Mouse (Mus musculus) stomach, embryonic 14.5 days (tissue): ENCODE data around the gene Wnk2. TPM values are rescaled to one million over a fixed set of nuclear protein-coding genes. Genes with fewer than 3 reads are reported as not detected.

Source experiments
- ATAC-seq: fragments of 200-750 bp; cut with Nextera tagmentation; 2 replicates; pipeline ENCODE4 v1.8.0; 2017; ENCODE audit warnings: low read depth, moderate TSS enrichment; ENCODE audit not compliant: insufficient number of reproducible peaks, insufficient read depth, low FRiP score
- H3K27ac ChIP-seq: fragments of 300-500 bp; sonication (generic); 2 replicates; pipeline ENCODE4 v1.5.1; 2014; ENCODE audit warnings: mild to moderate bottlenecking, low read length, moderate library complexity, mixed read lengths
- H3K27me3 ChIP-seq: fragments of 300-500 bp; sonication (generic); 2 replicates; pipeline ENCODE4 v1.6.1; 2014; ENCODE audit warnings: low read length, control low read depth, mixed read lengths; ENCODE audit not compliant: control insufficient read depth, insufficient read depth
- H3K36me3 ChIP-seq: fragments of 300-500 bp; sonication (generic); 2 replicates; pipeline ENCODE4 v1.6.1; 2014; ENCODE audit warnings: mild to moderate bottlenecking, control low read depth, low read length, moderate library complexity, mixed read lengths; ENCODE audit not compliant: control insufficient read depth, insufficient read depth
- H3K4me1 ChIP-seq: fragments of 300-500 bp; sonication (generic); 2 replicates; pipeline ENCODE4 v1.6.1; 2014; ENCODE audit warnings: low read length, control low read depth, mixed read lengths; ENCODE audit not compliant: control insufficient read depth, insufficient read depth
- H3K4me2 ChIP-seq: fragments of 300-500 bp; sonication (generic); replicated peaks from 2 replicates; pipeline ENCODE4 v1.6.1; 2014; ENCODE audit warnings: low read depth, low read length, control low read depth
- H3K4me3 ChIP-seq: fragments of 300-500 bp; sonication (generic); 2 replicates; pipeline ENCODE4 v1.5.1; 2014; ENCODE audit warnings: low read depth, low read length, control low read depth
- H3K9ac ChIP-seq: fragments of 300-500 bp; sonication (generic); replicated peaks from 2 replicates; pipeline ENCODE4 v1.6.1; 2014; ENCODE audit warnings: low read depth, mild to moderate bottlenecking, control low read depth, low read length, moderate library complexity, mixed read lengths
- H3K9me3 ChIP-seq: fragments of 300-500 bp; sonication (generic); 2 replicates; pipeline ENCODE4 v1.6.1; 2016; ENCODE audit warnings: low read depth, low read length, control low read depth; ENCODE audit not compliant: control insufficient read depth
- WGBS: fragments of 180-500 bp; shearing (Covaris S2); extraction: QIAGEN DNeasy Blood & Tissue Kit; methylation state at CpG from one replicate; pipeline ENCODE4 v1.1.7; 2014; 5-methylcytosine and 5-hydroxymethylcytosine counted together
- polyA plus RNA-seq: library from polyadenylated mRNA; unstranded; fragments of >200 nt; fragmentation: Nextera tagmentation; extraction: Ambion mirVana; gene quantifications from 2 replicates; pipeline ENCODE4 v1.2.1, GENCODE M21; 2014

Wnk2 gene
- polyA plus RNA-seq, 1 experiment from 2014 or later: 4.4 TPM

DNA sequence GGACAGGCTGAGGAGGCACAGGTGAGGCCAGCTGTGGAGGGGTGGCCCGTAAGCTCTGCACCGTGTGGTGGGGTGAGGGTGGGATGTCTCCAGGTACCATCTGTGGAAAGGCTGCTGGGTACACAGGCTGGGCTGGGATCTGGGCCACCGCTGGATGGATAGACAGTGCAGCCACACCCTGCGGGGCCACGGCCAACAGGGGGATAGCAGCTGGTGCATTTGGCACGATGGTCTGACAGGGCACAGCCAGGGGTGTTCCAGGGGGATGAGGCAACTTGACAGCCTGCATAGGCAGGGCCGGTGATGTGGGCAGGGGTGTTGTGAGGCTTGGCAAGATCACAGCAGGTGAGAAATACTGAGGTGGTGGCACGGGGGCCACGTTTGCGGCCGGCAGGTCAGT is 71.6 kb downstream of the Wnk2 start:
- WGBS: 86% methylated on average over 11 of the region's 11 CpGs
- Histone ChIP-seq H3K9me3 (no peaks in the 10 kb centered on the region), H3K36me3 (no peaks in the 10 kb centered on the region; the same call in 1 of the 2 replicates), H3K4me1 (no peaks in the 10 kb centered on the region), H3K27me3 (no peaks in the 10 kb centered on the region), H3K9ac (no peak overlapping the region), H3K4me3 (no peak overlapping the region), H3K27ac (no peak overlapping the region), H3K4me2 (no peak overlapping the region)
- ATAC-seq: no peak

DNA sequence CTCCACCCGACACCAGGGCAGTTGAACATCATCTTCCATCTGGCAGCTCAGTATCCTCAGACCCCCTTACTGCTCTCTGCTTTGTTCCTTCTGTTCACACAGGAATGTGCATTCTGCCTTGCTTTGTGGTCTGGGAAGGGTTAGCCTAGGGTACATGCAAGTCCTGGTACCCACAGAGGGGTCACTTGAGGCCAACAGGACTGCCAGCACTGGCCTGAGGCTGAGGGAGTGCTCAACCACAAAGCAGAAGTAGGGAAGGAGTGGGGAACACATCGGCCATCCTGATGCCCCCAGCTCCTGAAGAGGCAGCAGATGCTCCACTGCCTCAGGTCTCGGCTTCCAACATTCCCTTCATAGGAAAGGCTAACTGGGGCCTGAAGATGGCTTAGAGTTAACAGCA is 72.4 kb downstream of the Wnk2 start:
- Histone ChIP-seq H3K4me1 (no peaks in the 10 kb centered on the region), H3K4me2 (no peak overlapping the region), H3K4me3 (no peak overlapping the region), H3K27me3 (no peaks in the 10 kb centered on the region), H3K36me3 (no peaks in the 10 kb centered on the region; the same call in 1 of the 2 replicates), H3K27ac (no peak overlapping the region), H3K9me3 (no peaks in the 10 kb centered on the region), H3K9ac (no peak overlapping the region)
- no peak for ATAC-seq
- 90% methylated on average over 3 of the region's 3 CpGs for WGBS

DNA sequence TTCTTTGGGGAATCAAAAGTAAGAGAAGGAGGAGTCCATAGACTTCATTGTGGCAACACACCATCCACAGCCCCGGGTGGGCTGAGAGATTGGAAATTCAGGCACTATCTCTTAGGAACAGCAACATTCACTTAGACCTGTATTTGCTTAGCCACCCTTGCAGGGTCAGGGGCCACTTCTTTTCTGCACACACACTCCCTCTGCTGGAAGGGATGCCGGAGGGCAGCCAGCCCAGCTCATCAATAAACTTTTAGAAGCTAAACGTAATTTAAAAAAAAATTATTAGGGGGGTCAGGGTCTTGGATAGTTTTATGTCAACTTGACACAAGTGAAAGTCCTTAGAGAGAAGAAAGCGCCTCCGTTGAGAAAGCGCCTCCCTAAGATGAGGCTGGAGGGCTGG is 74.5 kb downstream of the Wnk2 start:
- 68% methylated on average over 6 of the region's 6 CpGs for WGBS
- Histone ChIP-seq H3K36me3 (no peaks in the 10 kb centered on the region; the same call in 1 of the 2 replicates), H3K27me3 (no peaks in the 10 kb centered on the region), H3K27ac (no peak overlapping the region), H3K4me3 (no peak overlapping the region), H3K4me1 (no peaks in the 10 kb centered on the region), H3K4me2 (no peak overlapping the region), H3K9ac (no peak overlapping the region), H3K9me3 (no peaks in the 10 kb centered on the region)
- ATAC-seq: no peak

- Histone ChIP-seq H3K4me2 (no peak overlapping the region), H3K9ac (no peak overlapping the region), H3K36me3 (no peaks in the 10 kb centered on the region; the same call in 1 of the 2 replicates), H3K4me3 (no peak overlapping the region), H3K4me1 (no peaks in the 10 kb centered on the region), H3K27ac (no peak overlapping the region), H3K27me3 (no peaks in the 10 kb centered on the region), H3K9me3 (no peaks in the 10 kb centered on the region)
- no peak for ATAC-seq
- 84% methylated on average over 5 of the region's 5 CpGs for WGBS
These were observed 76.0 kb downstream of the Wnk2 start for GRCm38 (mm10) chr13:49071861-49072260.

DNA sequence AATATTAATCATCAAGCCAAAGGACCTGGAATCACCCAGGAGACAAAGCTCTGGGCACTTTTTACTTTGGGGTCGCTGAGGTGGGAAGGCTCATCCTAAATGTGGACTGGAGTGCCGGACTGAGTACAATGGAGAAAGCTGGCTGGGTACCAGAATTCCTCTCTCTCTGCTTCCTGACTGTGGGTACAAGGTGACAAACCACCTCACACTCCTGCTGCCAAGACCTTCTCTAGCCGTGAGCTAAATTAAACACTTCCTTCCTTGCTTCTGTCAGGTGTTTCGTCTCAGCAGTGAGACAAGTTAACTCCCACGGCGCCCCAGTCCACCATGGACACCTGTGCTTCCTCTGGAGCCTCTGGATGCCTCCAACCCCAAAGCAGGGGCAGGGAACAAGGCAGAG is 77.8 kb downstream of the Wnk2 start:
- Histone ChIP-seq H3K27me3 (no peaks in the 10 kb centered on the region), H3K27ac (no peak overlapping the region), H3K36me3 (no peaks in the 10 kb centered on the region; the same call in 1 of the 2 replicates), H3K9me3 (no peaks in the 10 kb centered on the region), H3K4me3 (no peak overlapping the region), H3K4me1 (no peaks in the 10 kb centered on the region), H3K4me2 (no peak overlapping the region), H3K9ac (no peak overlapping the region)
- no peak for ATAC-seq
- 50% methylated on average over 6 of the region's 6 CpGs for WGBS

GRCm38 (mm10) chr13:49069393-49069792 is 78.4 kb downstream of the Wnk2 start:
- Histone ChIP-seq H3K9ac (no peak overlapping the region), H3K27ac (no peak overlapping the region), H3K27me3 (no peaks in the 10 kb centered on the region), H3K4me2 (no peak overlapping the region), H3K9me3 (no peaks in the 10 kb centered on the region), H3K36me3 (no peaks in the 10 kb centered on the region; the same call in 1 of the 2 replicates), H3K4me3 (no peak overlapping the region), H3K4me1 (no peaks in the 10 kb centered on the region)
- 77% methylated on average over 4 of the region's 4 CpGs for WGBS
- ATAC-seq: no peak

DNA sequence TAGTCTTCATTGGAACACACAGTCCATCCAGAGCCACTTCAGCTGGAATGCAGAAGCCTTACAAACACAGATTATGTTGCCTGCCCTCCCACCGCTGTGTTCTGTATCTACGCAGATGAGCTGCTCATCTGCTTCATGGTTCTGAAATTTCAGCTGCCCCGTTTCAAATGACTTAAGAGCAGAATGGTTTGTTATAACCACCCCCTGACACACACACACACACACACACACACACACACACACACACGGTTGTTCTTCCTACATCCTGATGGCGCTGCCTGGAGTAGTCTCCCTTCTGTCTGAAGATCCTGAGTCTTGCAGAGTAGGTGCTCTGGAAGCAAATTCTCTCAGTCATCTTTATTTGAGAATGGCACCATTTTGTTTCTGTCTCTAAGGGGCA is 83.6 kb downstream of the Wnk2 start:
- H3K27ac ChIP-seq: no peak overlapping the region

DNA sequence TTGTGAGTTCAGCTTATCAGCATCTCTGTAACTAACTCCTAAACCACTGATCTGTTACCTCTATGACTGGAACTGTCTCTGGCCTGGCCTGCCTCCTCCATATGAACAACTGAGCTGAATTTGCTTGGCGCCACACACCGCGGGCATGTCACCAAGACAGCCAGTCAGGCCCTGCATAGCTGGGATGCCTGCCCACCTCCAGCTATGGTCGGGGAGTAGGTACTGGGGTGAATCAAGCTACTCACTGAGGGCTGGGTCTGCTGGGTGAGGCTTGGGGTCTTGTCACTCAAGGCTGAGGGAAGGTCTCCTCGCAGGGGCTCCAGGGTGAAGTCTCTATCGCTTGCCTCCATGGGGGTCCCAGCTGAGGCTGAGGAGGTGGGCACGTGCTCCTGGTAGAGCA is 87.4 kb downstream of the Wnk2 start:
- no peak overlapping the region for H3K4me2 ChIP-seq
- H3K4me1 ChIP-seq: no peaks in the 10 kb centered on the region
- H3K9ac ChIP-seq: no peak overlapping the region
- H3K9me3 ChIP-seq: no peaks in the 10 kb centered on the region
- H3K4me3 ChIP-seq: no peak overlapping the region
- no peaks in the 10 kb centered on the region for H3K27me3 ChIP-seq
- no peaks in the 10 kb centered on the region for H3K36me3 ChIP-seq
- 89% methylated on average over 7 of the region's 7 CpGs for WGBS
- ATAC-seq: no peak
- no peak overlapping the region for H3K27ac ChIP-seq

More for the DNA sequence above, 83.6 kb downstream of the Wnk2 start:
- no peak for ATAC-seq
- 69% methylated on average over 5 of the region's 5 CpGs for WGBS
- Histone ChIP-seq H3K4me1 (no peaks in the 10 kb centered on the region), H3K36me3 (no peaks in the 10 kb centered on the region; the same call in 1 of the 2 replicates), H3K27me3 (no peaks in the 10 kb centered on the region), H3K9me3 (no peaks in the 10 kb centered on the region), H3K4me3 (no peak overlapping the region), H3K9ac (no peak overlapping the region), H3K4me2 (no peak overlapping the region)

DNA sequence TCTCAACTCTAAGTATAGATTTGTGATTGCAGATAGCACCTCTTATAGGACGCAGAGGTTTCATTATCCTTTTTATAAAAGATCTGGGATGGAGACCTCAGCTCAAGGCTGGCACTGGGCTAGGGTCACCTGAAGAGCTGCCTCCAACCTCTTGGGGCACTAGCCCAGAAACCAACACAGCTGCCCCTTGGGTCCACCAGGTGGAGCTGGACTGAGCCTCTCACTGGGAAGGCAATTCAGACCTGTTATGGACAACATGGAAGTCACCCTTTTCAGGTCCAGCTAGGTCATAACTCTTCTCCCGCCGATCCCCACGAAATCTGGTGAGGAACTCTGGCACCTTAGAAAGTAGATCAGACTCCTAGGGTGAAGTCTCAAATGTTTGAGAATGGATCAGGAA is 89.3 kb downstream of the Wnk2 start:
- WGBS: 92% methylated on average over 4 of the region's 4 CpGs
- no peak overlapping the region for H3K9ac ChIP-seq
- H3K9me3 ChIP-seq: no peaks in the 10 kb centered on the region
- H3K4me3 ChIP-seq: no peak overlapping the region
- no peaks in the 10 kb centered on the region for H3K36me3 ChIP-seq
- no peak overlapping the region for H3K4me2 ChIP-seq
- no peak overlapping the region for H3K27ac ChIP-seq
- no peak for ATAC-seq
- no peaks in the 10 kb centered on the region for H3K27me3 ChIP-seq
- H3K4me1 ChIP-seq: no peaks in the 10 kb centered on the region
